8 mouse cellular contexts compared by ENCODE assay signal in the genomic region with DNA sequence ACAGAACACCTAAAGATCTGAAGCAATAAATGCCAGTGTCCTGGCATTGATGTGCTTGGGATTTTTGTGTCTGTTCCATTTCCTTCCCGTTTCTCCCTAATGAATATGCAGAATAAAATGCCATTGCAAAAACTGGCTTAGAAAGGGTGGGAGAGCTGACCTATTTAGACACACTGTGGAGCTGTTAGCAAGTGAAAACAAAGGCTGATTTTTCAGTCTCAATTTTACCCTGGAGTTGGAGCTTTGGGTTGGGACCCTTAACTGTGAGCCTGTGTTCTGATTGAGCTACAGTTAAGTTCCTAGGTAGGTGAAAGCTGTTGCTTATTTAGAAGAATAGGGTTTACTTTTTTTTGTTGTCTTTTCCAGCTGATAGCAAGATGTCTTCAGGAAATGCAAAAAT. TPM values are rescaled to one million over a fixed set of nuclear protein-coding genes. Genes with fewer than 3 reads are reported as not detected.
DNase-seq lines count a peak whose midpoint lies in the region; ATAC-seq and TF ChIP-seq lines count a peak whose summit lies in the region.

No protein-coding gene starts in this region.

- no peaks in the 10 kb centered on the region for H3K27me3 ChIP-seq in kidney, embryonic 16.5 days (ENCODE audit: insufficient read depth, low read length)
- no peaks in the 10 kb centered on the region for H3K27me3 ChIP-seq in embryonic facial prominence, embryonic 11.5 days (ENCODE audit: control insufficient read depth, insufficient read depth, low read length)
- no peaks in the 10 kb centered on the region for H3K27me3 ChIP-seq in intestine, embryonic 15.5 days (replicated peaks)
- no peaks in the 10 kb centered on the region for H3K27me3 ChIP-seq in myocyte (ENCODE audit: control insufficient read depth, insufficient read depth, insufficient read length)

- H3K36me3 ChIP-seq in kidney, embryonic 16.5 days (ENCODE audit: insufficient read depth, low read length), result peaks cover 38% of the 10 kb centered on the region
- H3K36me3 ChIP-seq in embryonic facial prominence, embryonic 11.5 days (replicated peaks; ENCODE audit: control insufficient read depth, insufficient read depth, low read depth, low read length), result peaks cover 5% of the 10 kb centered on the region; the same call in 1 of the 2 replicates
- H3K36me3 ChIP-seq in intestine, embryonic 15.5 days, result peaks cover 6% of the 10 kb centered on the region
- peaks cover 45% of the 10 kb centered on the region for H3K36me3 ChIP-seq in myocyte (ENCODE audit: control insufficient read depth, insufficient read depth)

- no peak overlapping the region for H3ac ChIP-seq in myocyte (ENCODE audit: control insufficient read depth, insufficient read length)

- H3K9ac ChIP-seq in kidney, embryonic 16.5 days (replicated peaks; ENCODE audit: low read length), result peak overlapping the region; percentile 85
- H3K9ac ChIP-seq in embryonic facial prominence, embryonic 11.5 days (replicated peaks; ENCODE audit: low read length), result peak overlapping the region; percentile 50; the same call in 1 of the 2 replicates
- 0 out of 2 replicates have a peak overlapping the region, but pooled peaks have one; percentile 77 for H3K9ac ChIP-seq in intestine, embryonic 15.5 days

- TF ChIP-seq POLR2A in myocyte (IDR thresholded peaks at IDR 0.05; ENCODE audit: insufficient read length, low read depth), result no peak

- H3K79me2 ChIP-seq in myocyte (ENCODE audit: control insufficient read depth, insufficient read depth), result peaks cover 63% of the 10 kb centered on the region

- no peak overlapping the region for H3K27ac ChIP-seq in kidney, embryonic 16.5 days (ENCODE audit: low read length)
- H3K27ac ChIP-seq in embryonic facial prominence, embryonic 11.5 days (replicated peaks; ENCODE audit: low read depth, low read length), result no peak overlapping the region
- no peak overlapping the region for H3K27ac ChIP-seq in intestine, embryonic 15.5 days

- no peak for ATAC-seq in kidney, embryonic 16.5 days (ENCODE audit: low FRiP score, low TSS enrichment)
- ATAC-seq in embryonic facial prominence, embryonic 11.5 days (replicated peaks; ENCODE audit: insufficient number of reproducible peaks, low FRiP score, low TSS enrichment, low read depth), result no peak
- ATAC-seq in intestine, embryonic 15.5 days, result no peak

- WGBS in kidney, embryonic 16.5 days, result 15% methylated on average over 1 of the region's 1 CpGs
- 37% methylated on average over 1 of the region's 1 CpGs for WGBS in embryonic facial prominence, embryonic 11.5 days
- WGBS in intestine, embryonic 15.5 days, result 16% methylated on average over 1 of the region's 1 CpGs

- H3K9me3 ChIP-seq in kidney, embryonic 16.5 days (ENCODE audit: low read length), result no peaks in the 10 kb centered on the region
- H3K9me3 ChIP-seq in embryonic facial prominence, embryonic 11.5 days (replicated peaks; ENCODE audit: control insufficient read depth, low read length), result no peaks in the 10 kb centered on the region
- H3K9me3 ChIP-seq in intestine, embryonic 15.5 days, result no peaks in the 10 kb centered on the region

- DNase-seq in kidney, adult 8-10 months, result no peak
- no peak for DNase-seq in embryonic facial prominence, embryonic 11.5 days (ENCODE audit: low spot score)
- no peak for DNase-seq in thymus, postnatal 25 days
- DNase-seq in spleen, postnatal 14 days (ENCODE audit: low spot score in 2 of 2), result no peak
- DNase-seq in adrenal gland, adult (ENCODE audit: inconsistent age in 2 of 2, low spot score in 1 of 2), result no peak

- peak overlapping the region; percentile 71 for H3K4me3 ChIP-seq in kidney, embryonic 16.5 days (ENCODE audit: low read length)
- H3K4me3 ChIP-seq in embryonic facial prominence, embryonic 11.5 days (ENCODE audit: low read depth, low read length), result peak overlapping the region; percentile 55; the same call in 1 of the 2 replicates
- H3K4me3 ChIP-seq in intestine, embryonic 15.5 days (replicated peaks), result peak overlapping the region; percentile 69
- peak overlapping the region; percentile 79 for H3K4me3 ChIP-seq in myocyte

- peak overlapping the region; percentile 83 for H3K4me2 ChIP-seq in kidney, embryonic 16.5 days (replicated peaks; ENCODE audit: low read depth, low read length)
- H3K4me2 ChIP-seq in embryonic facial prominence, embryonic 11.5 days (ENCODE audit: low read depth, low read length), result peak overlapping the region; percentile 54
- H3K4me2 ChIP-seq in intestine, embryonic 15.5 days (replicated peaks), result peak overlapping the region; percentile 63
- H3K4me2 ChIP-seq in myocyte (ENCODE audit: low read depth), result peak overlapping the region; percentile 94

- H3K4me1 ChIP-seq in kidney, embryonic 16.5 days (ENCODE audit: insufficient read depth, low read length), result peaks cover 29% of the 10 kb centered on the region
- no peaks in the 10 kb centered on the region for H3K4me1 ChIP-seq in embryonic facial prominence, embryonic 11.5 days (ENCODE audit: control insufficient read depth, insufficient read depth, low read length)
- H3K4me1 ChIP-seq in intestine, embryonic 15.5 days (replicated peaks), result peaks cover 16% of the 10 kb centered on the region

TF ChIP-seq in myocyte, 11 proteins besides CTCF, POLR2A, EP300 and RAD21:
- TF ChIP-seq CEBPB (IDR thresholded peaks at IDR 0.05; ENCODE audit: insufficient read depth, poor library complexity, severe bottlenecking) (no peak), TCF12 (IDR thresholded peaks at IDR 0.05; ENCODE audit: insufficient read depth, poor library complexity, severe bottlenecking) (no peak), USF1 (IDR thresholded peaks at IDR 0.05; ENCODE audit: low read depth) (no peak), MYOD1 (IDR thresholded peaks at IDR 0.05; ENCODE audit: control insufficient read depth in 1 of 3, insufficient read length in 2 of 3, low read depth in 2 of 3) (no peak), REST (IDR thresholded peaks at IDR 0.05; ENCODE audit: insufficient read depth, insufficient read length) (no peak), E2F4 (IDR thresholded peaks at IDR 0.05; ENCODE audit: insufficient read depth) (no peak), MAX (IDR thresholded peaks at IDR 0.05; ENCODE audit: low read depth) (no peak), MYOG (IDR thresholded peaks at IDR 0.05; ENCODE audit: control insufficient read depth in 1 of 3, insufficient read depth in 1 of 3, insufficient read length in 2 of 3, low read depth in 2 of 3) (no peak), SRF (IDR thresholded peaks at IDR 0.05; ENCODE audit: control insufficient read depth, insufficient read length, low read depth) (no peak), POLR2AphosphoS2 (IDR thresholded peaks at IDR 0.05; ENCODE audit: insufficient read length, low read depth) (no peak), TCF3 (IDR thresholded peaks at IDR 0.05; ENCODE audit: insufficient read length, low read depth) (no peak)
TF ChIP-seq in myocyte: peak in this region for 0.

RNA-seq across cellular contexts. Expression of gene Prdx1, which starts 1.7 kb away (rescaled TPM):
- polyA plus RNA-seq in kidney, embryonic 16.5 days (2015; fragmentation: Nextera tagmentation; extraction: Ambion mirVana), result 1,468 and 1,536 TPM in 2 replicates
- polyA plus RNA-seq in embryonic facial prominence, embryonic 11.5 days (2014; fragmentation: Nextera tagmentation; extraction: Ambion mirVana), result 1,282 and 1,318 TPM in 2 replicates
- polyA plus RNA-seq in intestine, embryonic 15.5 days (2015; fragmentation: Nextera tagmentation; extraction: Ambion mirVana), result 1,436 and 1,568 TPM in 2 replicates
- polyA plus RNA-seq in myocyte (2012; fragmentation: generic; extraction: Trizol), result 231 TPM

RNA-seq across cellular contexts. Expression of gene Mmachc, which starts 21.2 kb away (rescaled TPM):
- 27.0 and 30.6 TPM in 2 replicates for polyA plus RNA-seq in kidney, embryonic 16.5 days (2015; fragmentation: Nextera tagmentation; extraction: Ambion mirVana)
- 20.0 and 24.6 TPM in 2 replicates for polyA plus RNA-seq in embryonic facial prominence, embryonic 11.5 days (2014; fragmentation: Nextera tagmentation; extraction: Ambion mirVana)
- polyA plus RNA-seq in intestine, embryonic 15.5 days (2015; fragmentation: Nextera tagmentation; extraction: Ambion mirVana), result 23.0 and 24.6 TPM in 2 replicates
- polyA plus RNA-seq in myocyte (2012; fragmentation: generic; extraction: Trizol), result 17.2 TPM

RNA-seq across cellular contexts. Expression of gene Ccdc163, which starts 21.3 kb away (rescaled TPM):
- polyA plus RNA-seq in kidney, embryonic 16.5 days (2015; fragmentation: Nextera tagmentation; extraction: Ambion mirVana), result 28.8 and 40.2 TPM in 2 replicates
- 24.9 and 33.3 TPM in 2 replicates for polyA plus RNA-seq in embryonic facial prominence, embryonic 11.5 days (2014; fragmentation: Nextera tagmentation; extraction: Ambion mirVana)
- polyA plus RNA-seq in intestine, embryonic 15.5 days (2015; fragmentation: Nextera tagmentation; extraction: Ambion mirVana), result 25.2 and 26.4 TPM in 2 replicates
- polyA plus RNA-seq in myocyte (2012; fragmentation: generic; extraction: Trizol), result 18.9 TPM

RNA-seq across cellular contexts. Expression of gene Tesk2, which starts 33.7 kb away (rescaled TPM):
- 8.2 and 9.2 TPM in 2 replicates for polyA plus RNA-seq in kidney, embryonic 16.5 days (2015; fragmentation: Nextera tagmentation; extraction: Ambion mirVana)
- polyA plus RNA-seq in embryonic facial prominence, embryonic 11.5 days (2014; fragmentation: Nextera tagmentation; extraction: Ambion mirVana), result 10.5 and 12.9 TPM in 2 replicates
- polyA plus RNA-seq in intestine, embryonic 15.5 days (2015; fragmentation: Nextera tagmentation; extraction: Ambion mirVana), result 8.1 and 8.7 TPM in 2 replicates
- 3.8 TPM for polyA plus RNA-seq in myocyte (2012; fragmentation: generic; extraction: Trizol)

RNA-seq across cellular contexts. Expression of gene Akr1a1, which starts 35.6 kb away (rescaled TPM):
- polyA plus RNA-seq in kidney, embryonic 16.5 days (2015; fragmentation: Nextera tagmentation; extraction: Ambion mirVana), result 869 and 947 TPM in 2 replicates
- polyA plus RNA-seq in embryonic facial prominence, embryonic 11.5 days (2014; fragmentation: Nextera tagmentation; extraction: Ambion mirVana), result 727 and 756 TPM in 2 replicates
- 772 and 821 TPM in 2 replicates for polyA plus RNA-seq in intestine, embryonic 15.5 days (2015; fragmentation: Nextera tagmentation; extraction: Ambion mirVana)
- polyA plus RNA-seq in myocyte (2012; fragmentation: generic; extraction: Trizol), result 746 TPM
